25 mouse cellular contexts compared by ENCODE assay signal in the genomic region with DNA sequence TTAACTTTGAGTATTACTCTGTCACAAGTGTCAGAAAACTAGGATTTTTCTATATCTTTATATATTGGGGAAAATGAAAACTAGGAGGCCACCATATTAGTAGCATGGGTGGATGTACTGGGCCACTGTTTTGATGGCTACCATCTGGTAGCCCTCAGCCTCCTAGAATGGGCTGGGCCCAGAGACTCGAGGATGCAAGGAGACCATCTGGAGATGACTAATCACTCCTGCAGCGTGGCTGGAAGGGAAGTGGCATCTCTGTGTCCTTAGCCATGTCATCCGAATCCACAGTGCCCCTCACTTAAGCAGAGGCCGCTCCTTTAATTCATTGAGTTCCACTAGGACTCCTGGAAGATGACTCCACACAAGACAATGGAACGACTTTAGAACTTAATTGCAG.
DNase-seq lines count a peak whose midpoint lies in the region.
"Had no signal": no experiment of that assay in that cellular context is flagged by ENCODE, and none has a peak within 500 bp of the region (broad histone marks: within the 10 kb centered on the region; RNA-seq: fewer than 3 reads in every experiment).

No protein-coding gene starts in this region.

- WGBS in heart, embryonic 10.5 days, result 72% methylated on average over 5 of the region's 5 CpGs

- H3K27ac ChIP-seq in heart, embryonic 10.5 days, result no peak overlapping the region
- H3K27ac ChIP-seq: embryonic facial prominence, embryonic 12.5 days; embryonic facial prominence, embryonic 15.5 days; forebrain, embryonic 12.5 days; forebrain, embryonic 15.5 days; heart, embryonic 13.5 days; hindbrain, embryonic 10.5 days; hindbrain, embryonic 13.5 days; intestine, embryonic 15.5 days had no signal

- peaks cover 8% of the 10 kb centered on the region; the same call in 1 of the 2 replicates for H3K27me3 ChIP-seq in heart, embryonic 10.5 days (ENCODE audit: insufficient read depth, poor library complexity, severe bottlenecking)
- H3K27me3 ChIP-seq: embryonic facial prominence, embryonic 12.5 days; forebrain, embryonic 12.5 days; forebrain, embryonic 15.5 days; hindbrain, embryonic 13.5 days; intestine, embryonic 15.5 days; Patski had no signal

- H3K36me3 ChIP-seq in heart, embryonic 10.5 days, result no peaks in the 10 kb centered on the region
- H3K36me3 ChIP-seq: embryonic facial prominence, embryonic 12.5 days; embryonic facial prominence, embryonic 15.5 days; forebrain, embryonic 12.5 days; forebrain, embryonic 15.5 days; heart, embryonic 13.5 days; hindbrain, embryonic 10.5 days; hindbrain, embryonic 13.5 days; intestine, embryonic 15.5 days had no signal

- H3K4me1 ChIP-seq in heart, embryonic 10.5 days, result peaks cover 9% of the 10 kb centered on the region
- H3K4me1 ChIP-seq: forebrain, embryonic 12.5 days; forebrain, embryonic 15.5 days had no signal

- H3K4me3 ChIP-seq in heart, embryonic 10.5 days, result no peak overlapping the region
- H3K4me3 ChIP-seq: embryonic facial prominence, embryonic 12.5 days; embryonic facial prominence, embryonic 15.5 days; erythroblast, embryonic 14.5 days; forebrain, embryonic 12.5 days; forebrain, embryonic 15.5 days; heart, embryonic 13.5 days; hindbrain, embryonic 10.5 days; hindbrain, embryonic 13.5 days; intestine, embryonic 15.5 days had no signal

- H3K9me3 ChIP-seq in heart, embryonic 10.5 days, result no peaks in the 10 kb centered on the region
- H3K9me3 ChIP-seq: embryonic facial prominence, embryonic 12.5 days; embryonic facial prominence, embryonic 15.5 days; forebrain, embryonic 12.5 days; forebrain, embryonic 15.5 days; heart, embryonic 13.5 days; hindbrain, embryonic 10.5 days; hindbrain, embryonic 13.5 days; intestine, embryonic 15.5 days had no signal

- peak; percentile 30 to 41 for DNase-seq in heart, adult 18-20 months
- DNase-seq in heart, embryonic 10.5 days (ENCODE audit: low spot score), result no peak
- DNase-seq in heart, postnatal 10 days, result peak; percentile 21 to 25
- DNase-seq in heart, postnatal 25 days (ENCODE audit: low spot score), result no peak
- DNase-seq in MN1 (ENCODE audit: low spot score), result peak; percentile 53
- peak; percentile 18 for DNase-seq in skeletal muscle tissue, adult 2 months (ENCODE audit: low read depth, low spot score)
- no peak for DNase-seq in kidney, adult 8-10 months
- DNase-seq: adrenal gland, postnatal 10 days; adrenal gland, postnatal 36 days; cerebellum, adult 11-12 months; cerebellum, adult 9-10 months; cerebellum, postnatal 25 days; gastrocnemius, postnatal 25 days; kidney, adult 11 months; kidney, adult 9 months had no signal

- intact Hi-C loops in heart, postnatal 10 days (cut with DNase I), result no loop called here
- intact Hi-C loops in heart, postnatal 25 days (cut with DNase I), result no loop called here

Comparison
In these comparisons a context has a peak if more than half of its experiments do, and no peak if none do; other contexts are left out.
1. DNase-seq: peak in heart, adult 18-20 months (2 of 2), heart, postnatal 10 days (2 of 2), MN1 (single experiment) and skeletal muscle tissue, adult 2 months (single experiment); none in heart, embryonic 10.5 days (single experiment), heart, postnatal 25 days (single experiment) and kidney, adult 8-10 months (0 of 2).